Mouse (Mus musculus): Measurements from ENCODE around the gene Tnrc18.

The Tnrc18 gene

GRCm38 (mm10) chr5:142800656-142801055 lies 16.8 kb downstream of the Tnrc18 start:
- TF ChIP-seq GATA4 (IDR thresholded peaks at IDR 0.05; ENCODE audit: insufficient replicate concordance, low read length): no peak

- no peak for TF ChIP-seq GATA4 (IDR thresholded peaks at IDR 0.05; ENCODE audit: insufficient replicate concordance, low read length)
Observed at GRCm38 (mm10) chr5:142800198-142800597, 17.3 kb downstream of the Tnrc18 start.

GRCm38 (mm10) chr5:142799259-142799658 lies 18.2 kb downstream of the Tnrc18 start:
- TF ChIP-seq GATA4 (IDR thresholded peaks at IDR 0.05; ENCODE audit: insufficient replicate concordance, low read length): no peak

GRCm38 (mm10) chr5:142798190-142798589 lies 19.3 kb downstream of the Tnrc18 start:
- no peak for TF ChIP-seq GATA4 (IDR thresholded peaks at IDR 0.05; ENCODE audit: insufficient replicate concordance, low read length)

- no peak for TF ChIP-seq GATA4 (IDR thresholded peaks at IDR 0.05; ENCODE audit: insufficient replicate concordance, low read length)
Observed at GRCm38 (mm10) chr5:142797620-142798019, 19.8 kb downstream of the Tnrc18 start.

- no peak for TF ChIP-seq GATA4 (IDR thresholded peaks at IDR 0.05; ENCODE audit: insufficient replicate concordance, low read length)
Observed at GRCm38 (mm10) chr5:142796921-142797320, 20.5 kb downstream of the Tnrc18 start.

- TF ChIP-seq GATA4 (IDR thresholded peaks at IDR 0.05; ENCODE audit: insufficient replicate concordance, low read length): no peak
Observed at GRCm38 (mm10) chr5:142794582-142794981, 22.9 kb downstream of the Tnrc18 start.

GRCm38 (mm10) chr5:142794161-142794560 lies 23.3 kb downstream of the Tnrc18 start:
- no peak for TF ChIP-seq GATA4 (IDR thresholded peaks at IDR 0.05; ENCODE audit: insufficient replicate concordance, low read length)

- TF ChIP-seq GATA4 (IDR thresholded peaks at IDR 0.05; ENCODE audit: insufficient replicate concordance, low read length): no peak
Observed at GRCm38 (mm10) chr5:142792594-142792993, 24.9 kb downstream of the Tnrc18 start.

- TF ChIP-seq GATA4 (IDR thresholded peaks at IDR 0.05; ENCODE audit: insufficient replicate concordance, low read length): no peak
Observed at GRCm38 (mm10) chr5:142788279-142788678, 29.2 kb downstream of the Tnrc18 start.

- no peak for TF ChIP-seq GATA4 (IDR thresholded peaks at IDR 0.05; ENCODE audit: insufficient replicate concordance, low read length)
Observed at GRCm38 (mm10) chr5:142787304-142787905, 30.1 kb downstream of the Tnrc18 start.

- no peak for TF ChIP-seq GATA4 (IDR thresholded peaks at IDR 0.05; ENCODE audit: insufficient replicate concordance, low read length)
Observed at GRCm38 (mm10) chr5:142786709-142787108, 30.8 kb downstream of the Tnrc18 start.

GRCm38 (mm10) chr5:142786215-142786614 lies 31.2 kb downstream of the Tnrc18 start:
- no peak for TF ChIP-seq GATA4 (IDR thresholded peaks at IDR 0.05; ENCODE audit: insufficient replicate concordance, low read length)

- no peak for TF ChIP-seq GATA4 (IDR thresholded peaks at IDR 0.05; ENCODE audit: insufficient replicate concordance, low read length)
Observed at GRCm38 (mm10) chr5:142783142-142783540, 34.3 kb downstream of the Tnrc18 start.

- TF ChIP-seq GATA4 (IDR thresholded peaks at IDR 0.05; ENCODE audit: insufficient replicate concordance, low read length): no peak
Observed at GRCm38 (mm10) chr5:142782459-142783141, 34.9 kb downstream of the Tnrc18 start.

- TF ChIP-seq GATA4 (IDR thresholded peaks at IDR 0.05; ENCODE audit: insufficient replicate concordance, low read length): no peak
Observed at GRCm38 (mm10) chr5:142780579-142780978, 36.9 kb downstream of the Tnrc18 start.

GRCm38 (mm10) chr5:142778871-142779270 lies 38.6 kb downstream of the Tnrc18 start:
- no peak for TF ChIP-seq GATA4 (IDR thresholded peaks at IDR 0.05; ENCODE audit: insufficient replicate concordance, low read length)
